ENCODE assay signal across 10 mouse cellular contexts in the genomic region with DNA sequence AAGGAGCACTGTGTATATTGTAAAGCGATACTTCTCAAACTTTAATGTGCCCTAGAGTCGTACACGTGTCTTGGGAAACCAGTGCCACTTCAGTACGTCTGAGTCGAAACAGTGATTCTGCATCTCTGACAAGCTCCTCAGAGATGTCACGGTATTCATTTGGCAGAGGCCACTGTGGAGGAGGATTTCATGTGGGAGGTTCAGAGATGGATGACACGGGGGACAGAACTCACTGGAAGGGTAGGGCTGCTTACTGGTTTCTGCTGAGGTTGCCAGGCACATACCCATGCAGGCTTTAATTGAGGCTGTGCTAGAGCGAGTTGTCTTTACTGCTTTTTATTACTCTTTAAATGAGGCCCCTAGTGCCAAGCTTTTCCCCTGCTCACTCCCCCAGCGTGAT.
A peak's percentile ranks its signal among the peaks of the same experiment; 100 is the strongest.
DNase-seq lines count a peak whose midpoint lies in the region; ATAC-seq and TF ChIP-seq lines count a peak whose summit lies in the region.
"Had no signal": no experiment of that assay in that cellular context is flagged by ENCODE, and none has a peak within 500 bp of the region (broad histone marks: within the 10 kb centered on the region; RNA-seq: fewer than 3 reads in every experiment).

No protein-coding gene starts in this region.

- no peak overlapping the region for H3K4me2 ChIP-seq in forebrain, embryonic 15.5 days (replicated peaks)
- H3K4me2 ChIP-seq in forebrain, embryonic 12.5 days: no peak overlapping the region
- H3K4me2 ChIP-seq in intestine, postnatal 0 days (replicated peaks; ENCODE audit: low read depth): no peak overlapping the region

- H3K4me1 ChIP-seq in forebrain, embryonic 15.5 days: peaks cover 11% of the 10 kb centered on the region; the same call in 1 of the 2 replicates
- no peaks in the 10 kb centered on the region for H3K4me1 ChIP-seq in forebrain, embryonic 12.5 days
- no peaks in the 10 kb centered on the region for H3K4me1 ChIP-seq in intestine, postnatal 0 days (replicated peaks; ENCODE audit: control insufficient read depth, insufficient read depth, low read length)

- DNase-seq in retina, postnatal 1 day: peak; percentile 12
- no peak for DNase-seq in retina, embryonic 14.5 days (ENCODE audit: low spot score)
- peak; percentile 34 to 75 for DNase-seq in left cerebral cortex, postnatal 14 days (ENCODE audit: low spot score in 2 of 2)
- no peak for DNase-seq in adipocyte (ENCODE audit: low spot score)
- no peak for DNase-seq in ovary, postnatal 14 days (ENCODE audit: low spot score)

- TF ChIP-seq CTCF in intestine, postnatal 0 days (IDR thresholded peaks at IDR 0.05; ENCODE audit: low read depth): no peak

- intact Hi-C loops in left cerebral cortex, postnatal 14 days (cut with DNase I): loop anchor here (5.0 to 10.0 kb wide), 2 partner anchors 60 to 143 kb away; no protein-coding TSS in a partner anchor

- no peak overlapping the region for H3K4me3 ChIP-seq in forebrain, embryonic 15.5 days
- no peak overlapping the region for H3K4me3 ChIP-seq in forebrain, embryonic 12.5 days (replicated peaks)
- no peak overlapping the region for H3K4me3 ChIP-seq in intestine, postnatal 0 days (ENCODE audit: low read depth, low read length)
- H3K4me3 ChIP-seq: forebrain, embryonic 10.5 days had no signal

- H3K9ac ChIP-seq in forebrain, embryonic 15.5 days (replicated peaks): no peak overlapping the region
- no peak overlapping the region for H3K9ac ChIP-seq in forebrain, embryonic 12.5 days
- H3K9ac ChIP-seq in intestine, postnatal 0 days (ENCODE audit: low read depth, low read length): no peak overlapping the region

- no peak overlapping the region for H3K27ac ChIP-seq in forebrain, embryonic 15.5 days (replicated peaks)
- H3K27ac ChIP-seq in forebrain, embryonic 12.5 days: no peak overlapping the region
- H3K27ac ChIP-seq in intestine, postnatal 0 days (ENCODE audit: low read depth, low read length): no peak overlapping the region
- H3K27ac ChIP-seq: forebrain, embryonic 10.5 days had no signal

- H3K9me3 ChIP-seq in forebrain, embryonic 15.5 days: no peaks in the 10 kb centered on the region
- H3K9me3 ChIP-seq in forebrain, embryonic 12.5 days: no peaks in the 10 kb centered on the region
- no peaks in the 10 kb centered on the region for H3K9me3 ChIP-seq in intestine, postnatal 0 days (ENCODE audit: control insufficient read depth)
- H3K9me3 ChIP-seq: forebrain, embryonic 10.5 days had no signal

- WGBS in forebrain, embryonic 15.5 days: 64% methylated on average over 9 of the region's 9 CpGs
- WGBS in forebrain, embryonic 12.5 days: 79% methylated on average over 9 of the region's 9 CpGs
- 58% methylated on average over 9 of the region's 9 CpGs for WGBS in intestine, postnatal 0 days

- peak; percentile 35; the same call in 1 of the 2 replicates for ATAC-seq in forebrain, embryonic 15.5 days (replicated peaks)
- no peak for ATAC-seq in forebrain, embryonic 12.5 days (ENCODE audit: low FRiP score)
- no peak for ATAC-seq in intestine, postnatal 0 days
- ATAC-seq: Patski had no signal

- H3K36me3 ChIP-seq in forebrain, embryonic 15.5 days: no peaks in the 10 kb centered on the region
- H3K36me3 ChIP-seq in forebrain, embryonic 12.5 days (replicated peaks): no peaks in the 10 kb centered on the region
- no peaks in the 10 kb centered on the region for H3K36me3 ChIP-seq in intestine, postnatal 0 days (ENCODE audit: control insufficient read depth, insufficient read depth)
- H3K36me3 ChIP-seq: forebrain, embryonic 10.5 days had no signal

- H3K27me3 ChIP-seq in forebrain, embryonic 15.5 days: no peaks in the 10 kb centered on the region
- H3K27me3 ChIP-seq in forebrain, embryonic 12.5 days: no peaks in the 10 kb centered on the region
- H3K27me3 ChIP-seq in intestine, postnatal 0 days (replicated peaks; ENCODE audit: control insufficient read depth, insufficient read depth, low read length): no peaks in the 10 kb centered on the region

Comparison
In these comparisons a context has a peak if more than half of its experiments do, and no peak if none do; other contexts are left out.
1. DNase-seq: peak in retina, postnatal 1 day (single experiment) and left cerebral cortex, postnatal 14 days (2 of 2); none in retina, embryonic 14.5 days (single experiment), adipocyte (single experiment) and ovary, postnatal 14 days (single experiment).